Mouse (Mus musculus) limb, embryonic 15.5 days (tissue): ENCODE measurements around the gene Adipoq. TPM values are rescaled to one million over a fixed set of nuclear protein-coding genes. Genes with fewer than 3 reads are reported as not detected.

Experiments used
- ATAC-seq: fragments of 200-750 bp; cut with Nextera tagmentation; 2 replicates; pipeline ENCODE4 v1.8.0; 2017; ENCODE audit warnings: low read depth, moderate TSS enrichment; ENCODE audit not compliant: insufficient number of reproducible peaks, low FRiP score, low TSS enrichment
- H3K27ac ChIP-seq: fragments of 300-500 bp; sonication (generic); 2 replicates; pipeline ENCODE4 v1.5.1; 2015; ENCODE audit warnings: moderate library complexity, mild to moderate bottlenecking, inconsistent platforms
- H3K27me3 ChIP-seq: fragments of 300-500 bp; sonication (generic); 2 replicates; pipeline ENCODE4 v1.6.1; 2015; ENCODE audit warnings: inconsistent platforms
- H3K36me3 ChIP-seq: fragments of 300-500 bp; sonication (generic); 2 replicates; pipeline ENCODE4 v1.6.1; 2015; ENCODE audit warnings: inconsistent platforms
- H3K4me1 ChIP-seq: fragments of 300-500 bp; sonication (generic); 2 replicates; pipeline ENCODE4 v1.6.1; 2015; ENCODE audit warnings: inconsistent platforms
- H3K4me2 ChIP-seq: fragments of 300-500 bp; sonication (generic); 2 replicates; pipeline ENCODE4 v1.6.1; 2015; ENCODE audit warnings: mild to moderate bottlenecking, inconsistent platforms
- H3K4me3 ChIP-seq: fragments of 300-500 bp; sonication (generic); 2 replicates; pipeline ENCODE4 v1.5.1; 2015; ENCODE audit warnings: mild to moderate bottlenecking, inconsistent platforms
- H3K9ac ChIP-seq: fragments of 300-500 bp; sonication (generic); 2 replicates; pipeline ENCODE4 v1.6.1; 2015; ENCODE audit warnings: inconsistent platforms
- H3K9me3 ChIP-seq: fragments of 300-500 bp; sonication (generic); 2 replicates; pipeline ENCODE4 v1.6.1; 2016; ENCODE audit warnings: inconsistent platforms
- WGBS: fragments of 180-500 bp; shearing (Covaris S2); methylation state at CpG from one replicate; pipeline ENCODE4 v1.1.7; 2015; 5-methylcytosine and 5-hydroxymethylcytosine counted together
- microRNA-seq: library from miRNA; unstranded; fragments of <30 nt; microRNA quantifications from one replicate; pipeline ENCODE4, GENCODE M21; 2016
- polyA plus RNA-seq: library from polyadenylated mRNA; unstranded; fragments of >200 nt; fragmentation: Nextera tagmentation; extraction: Ambion mirVana; gene quantifications from 2 replicates; pipeline ENCODE4 v1.2.1, GENCODE M21; 2015

Adipoq gene
- polyA plus RNA-seq, 1 experiment from 2014 or later, result not detected

GRCm38 (mm10) chr16:23189612-23190011, 43.3 kb downstream of the Adipoq start:
- no peak overlapping the region for H3K4me2 ChIP-seq
- no peaks in the 10 kb centered on the region for H3K9me3 ChIP-seq
- H3K4me3 ChIP-seq, result no peak overlapping the region
- no peak overlapping the region for H3K9ac ChIP-seq
- H3K27me3 ChIP-seq, result no peaks in the 10 kb centered on the region
- H3K36me3 ChIP-seq, result no peaks in the 10 kb centered on the region
- H3K27ac ChIP-seq, result no peak overlapping the region
- WGBS, result 78% methylated on average over 1 of the region's 1 CpGs
- no peaks in the 10 kb centered on the region for H3K4me1 ChIP-seq
- ATAC-seq, result no peak

GRCm38 (mm10) chr16:23191560-23192242, 45.4 kb downstream of the Adipoq start:
- WGBS, result 72% methylated on average over 9 of the region's 9 CpGs
- no peak overlapping the region for H3K27ac ChIP-seq
- H3K4me3 ChIP-seq, result no peak overlapping the region
- ATAC-seq, result no peak
- no peaks in the 10 kb centered on the region for H3K36me3 ChIP-seq
- H3K9me3 ChIP-seq, result no peaks in the 10 kb centered on the region
- no peaks in the 10 kb centered on the region for H3K4me1 ChIP-seq
- H3K27me3 ChIP-seq, result no peaks in the 10 kb centered on the region
- H3K4me2 ChIP-seq, result no peak overlapping the region
- H3K9ac ChIP-seq, result no peak overlapping the region

- Histone ChIP-seq H3K9ac (no peak overlapping the region), H3K4me2 (no peak overlapping the region), H3K36me3 (no peaks in the 10 kb centered on the region), H3K4me1 (no peaks in the 10 kb centered on the region), H3K27me3 (no peaks in the 10 kb centered on the region), H3K4me3 (no peak overlapping the region), H3K27ac (no peak overlapping the region), H3K9me3 (no peaks in the 10 kb centered on the region)
- 85% methylated on average over 7 of the region's 7 CpGs for WGBS
- no peak for ATAC-seq
Observed at GRCm38 (mm10) chr16:23195618-23196017, 49.3 kb downstream of the Adipoq start.

DNA sequence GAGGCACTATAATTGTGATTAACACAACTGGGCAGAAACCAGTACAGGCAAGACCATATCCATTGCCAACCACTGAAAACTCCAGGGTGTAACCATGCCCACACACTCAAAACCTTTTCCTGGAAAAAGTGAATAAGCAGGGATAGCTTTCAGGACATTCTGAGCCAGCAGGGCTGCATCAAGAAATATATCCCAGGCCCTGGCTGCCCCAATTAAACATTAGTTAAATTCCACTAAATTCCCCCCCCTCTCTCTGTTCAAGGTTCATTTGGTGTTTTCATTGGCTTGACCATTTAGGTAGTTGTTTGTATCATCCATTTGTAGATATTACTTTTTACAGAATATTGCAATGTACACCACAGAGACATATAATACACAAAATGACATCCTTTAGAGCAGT, 50.0 kb downstream of the Adipoq start:
- Histone ChIP-seq H3K4me2 (no peak overlapping the region), H3K4me1 (no peaks in the 10 kb centered on the region), H3K9me3 (no peaks in the 10 kb centered on the region), H3K36me3 (no peaks in the 10 kb centered on the region), H3K27me3 (no peaks in the 10 kb centered on the region), H3K9ac (no peak overlapping the region), H3K27ac (no peak overlapping the region), H3K4me3 (no peak overlapping the region)
- no peak for ATAC-seq

GRCm38 (mm10) chr16:23196791-23197190, 50.5 kb downstream of the Adipoq start:
- WGBS, result 91% methylated on average over 6 of the region's 6 CpGs

GRCm38 (mm10) chr16:23201498-23201897, 55.2 kb downstream of the Adipoq start:
- ATAC-seq, result no peak
- Histone ChIP-seq H3K4me1 (no peaks in the 10 kb centered on the region), H3K36me3 (no peaks in the 10 kb centered on the region), H3K27me3 (no peaks in the 10 kb centered on the region), H3K9me3 (no peaks in the 10 kb centered on the region), H3K27ac (no peak overlapping the region), H3K4me3 (no peak overlapping the region), H3K4me2 (no peak overlapping the region), H3K9ac (no peak overlapping the region)

More at GRCm38 (mm10) chr16:23196791-23197190, 50.5 kb downstream of the Adipoq start:
- Histone ChIP-seq H3K9ac (no peak overlapping the region), H3K4me2 (no peak overlapping the region), H3K27me3 (no peaks in the 10 kb centered on the region), H3K4me3 (no peak overlapping the region), H3K9me3 (no peaks in the 10 kb centered on the region), H3K36me3 (no peaks in the 10 kb centered on the region), H3K27ac (no peak overlapping the region), H3K4me1 (no peaks in the 10 kb centered on the region)
- ATAC-seq, result no peak

Small RNAs within 50 kb of the gene (microRNA-seq; reads per million reads assigned to microRNA genes)
- gene Gm49346, result not detected

Other genes starting within 250 kb of the Adipoq start
- 2.3 and 3.1 TPM in 2 replicates for gene Fetub, start 228.2 kb upstream of the Adipoq start, polyA plus RNA-seq
- not detected in 2 replicates for gene Hrg, start 195.5 kb upstream of the Adipoq start, polyA plus RNA-seq
- 1.1 and 1.8 TPM in 2 replicates for gene Kng2, start 117.1 kb upstream of the Adipoq start, polyA plus RNA-seq
- 0.43 and 1.9 TPM in 2 replicates for gene Kng1, start 88.7 kb upstream of the Adipoq start, polyA plus RNA-seq
- gene Eif4a2, start 39.1 kb upstream of the Adipoq start, polyA plus RNA-seq, result 259 and 273 TPM in 2 replicates
- 75.9 and 87.0 TPM in 2 replicates for gene Rfc4, start 18.8 kb upstream of the Adipoq start, polyA plus RNA-seq
- gene St6gal1, start 78.2 kb downstream of the Adipoq start, polyA plus RNA-seq, result 13.6 and 13.7 TPM in 2 replicates